In the genomic region with DNA sequence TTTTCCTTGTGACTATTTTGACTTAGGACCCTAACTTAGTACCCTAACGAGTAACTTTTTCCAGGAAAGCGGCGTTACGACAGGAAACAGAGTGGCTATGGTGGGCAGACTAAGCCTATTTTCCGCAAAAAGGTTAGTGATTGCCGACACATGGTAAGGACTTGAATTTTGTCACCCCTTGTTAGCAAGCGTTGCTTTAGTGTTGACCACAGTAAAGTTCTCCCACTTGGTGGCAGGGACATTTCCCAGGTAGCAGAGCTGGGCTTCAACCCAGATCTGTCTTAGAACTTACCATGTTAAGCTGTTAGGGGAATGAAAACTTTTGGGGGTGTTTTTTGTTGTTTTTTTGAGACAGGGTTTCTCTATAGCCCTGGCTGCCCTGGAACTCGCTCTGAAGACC, we compare ENCODE assay signal across 9 mouse cellular contexts. TPM values are rescaled to one million over a fixed set of nuclear protein-coding genes. Genes with fewer than 3 reads are reported as not detected.
DNase-seq lines count a peak whose midpoint lies in the region; ATAC-seq and TF ChIP-seq lines count a peak whose summit lies in the region.
"Had no signal": no experiment of that assay in that cellular context is flagged by ENCODE, and none has a peak within 500 bp of the region (broad histone marks: within the 10 kb centered on the region; RNA-seq: fewer than 3 reads in every experiment).

No protein-coding gene starts in this region.

- peak overlapping the region; percentile 87 for H3K27ac ChIP-seq in heart, embryonic 13.5 days (replicated peaks)
- peak overlapping the region; percentile 91; the same call in 1 of the 2 replicates for H3K27ac ChIP-seq in ES-E14 (ENCODE audit: insufficient read depth, low read depth, low read length, poor library complexity, severe bottlenecking)
- H3K27ac ChIP-seq in forebrain, postnatal 0 days (ENCODE audit: low read depth, low read length): peak overlapping the region; percentile 80; the same call in 1 of the 2 replicates
- peak overlapping the region; percentile 78; the same call in 1 of the 2 replicates for H3K27ac ChIP-seq in liver, postnatal 0 days (ENCODE audit: low read depth)

- ATAC-seq in heart, embryonic 13.5 days (ENCODE audit: extremely low read depth, insufficient number of reproducible peaks, low FRiP score, low TSS enrichment): no peak
- no peak for ATAC-seq in forebrain, postnatal 0 days
- no peak for ATAC-seq in liver, postnatal 0 days
- ATAC-seq in megakaryocyte-erythroid progenitor cell, adult 5-6 weeks (replicated peaks; ENCODE audit: low FRiP score, low TSS enrichment, poor library complexity, severe bottlenecking): no peak

- TF ChIP-seq CTCF in forebrain, postnatal 0 days (IDR thresholded peaks at IDR 0.05; ENCODE audit: low read depth): no peak
- no peak for TF ChIP-seq CTCF in liver, postnatal 0 days (IDR thresholded peaks at IDR 0.05; ENCODE audit: low read depth)

- peaks cover 8% of the 10 kb centered on the region for H3K4me1 ChIP-seq in heart, embryonic 13.5 days
- no peaks in the 10 kb centered on the region for H3K4me1 ChIP-seq in ES-E14 (ENCODE audit: control insufficient read depth in 2 of 2, insufficient read depth in 2 of 2, low read length in 2 of 2, poor library complexity in 1 of 2)
- H3K4me1 ChIP-seq in forebrain, postnatal 0 days (ENCODE audit: insufficient read depth): 0 out of 2 replicates have a peak, but pooled peaks cover 3% of the 10 kb centered on the region
- no peaks in the 10 kb centered on the region for H3K4me1 ChIP-seq in liver, postnatal 0 days (ENCODE audit: insufficient read depth)

- TF ChIP-seq EP300 in liver, postnatal 0 days (IDR thresholded peaks at IDR 0.05; ENCODE audit: low read depth): no peak

- no peak for DNase-seq in heart, postnatal 36 days
- no peak for DNase-seq in ES-E14 (ENCODE audit: low read depth, low spot score)
- no peak for DNase-seq in forebrain, postnatal 0 days
- DNase-seq in liver, postnatal 0 days: no peak
- DNase-seq in adrenal gland, postnatal 10 days: no peak
- no peak for DNase-seq in frontal cortex, postnatal 36 days (ENCODE audit: low spot score in 2 of 2)
- DNase-seq: cerebellum, adult 8-10 months had no signal

- H3K4me2 ChIP-seq in heart, embryonic 13.5 days: peak overlapping the region; percentile 74
- peak overlapping the region; percentile 50 for H3K4me2 ChIP-seq in forebrain, postnatal 0 days (ENCODE audit: low read depth)
- peak overlapping the region; percentile 73 for H3K4me2 ChIP-seq in liver, postnatal 0 days (ENCODE audit: low read depth, low read length)

- H3K9ac ChIP-seq in heart, embryonic 13.5 days: peak overlapping the region; percentile 88
- H3K9ac ChIP-seq in ES-E14 (ENCODE audit: insufficient read depth, low read depth, low read length, poor library complexity, severe bottlenecking): peak overlapping the region; percentile 92
- peak overlapping the region; percentile 56 for H3K9ac ChIP-seq in forebrain, postnatal 0 days
- H3K9ac ChIP-seq in liver, postnatal 0 days (replicated peaks): peak overlapping the region; percentile 67

- no peaks in the 10 kb centered on the region for H3K27me3 ChIP-seq in heart, embryonic 13.5 days (replicated peaks)
- H3K27me3 ChIP-seq in forebrain, postnatal 0 days (ENCODE audit: insufficient read depth, low read length): no peaks in the 10 kb centered on the region
- no peaks in the 10 kb centered on the region for H3K27me3 ChIP-seq in liver, postnatal 0 days (ENCODE audit: insufficient read depth, low read length)

- peak overlapping the region; percentile 63 for H3K4me3 ChIP-seq in heart, embryonic 13.5 days
- peak overlapping the region; percentile 65 to 88 for H3K4me3 ChIP-seq in ES-E14 (ENCODE audit: insufficient read depth in 1 of 2, low read depth in 1 of 2, low read length in 2 of 2, poor library complexity in 1 of 2, severe bottlenecking in 1 of 2)
- H3K4me3 ChIP-seq in forebrain, postnatal 0 days (ENCODE audit: low read depth, low read length): peak overlapping the region; percentile 43
- H3K4me3 ChIP-seq in liver, postnatal 0 days (ENCODE audit: low read depth, low read length): peak overlapping the region; percentile 55

- peaks cover 28% of the 10 kb centered on the region for H3K36me3 ChIP-seq in heart, embryonic 13.5 days
- H3K36me3 ChIP-seq in ES-E14 (ENCODE audit: control insufficient read depth, insufficient read depth, low read length, poor library complexity, severe bottlenecking): peaks cover 12% of the 10 kb centered on the region
- H3K36me3 ChIP-seq in forebrain, postnatal 0 days (ENCODE audit: insufficient read depth): no peaks in the 10 kb centered on the region
- peaks cover 5% of the 10 kb centered on the region; the same call in 1 of the 2 replicates for H3K36me3 ChIP-seq in liver, postnatal 0 days (replicated peaks; ENCODE audit: insufficient read depth, low read length)

- no peaks in the 10 kb centered on the region for H3K9me3 ChIP-seq in heart, embryonic 13.5 days
- H3K9me3 ChIP-seq in ES-E14 (ENCODE audit: control insufficient read depth, insufficient read depth, low read depth, low read length): no peaks in the 10 kb centered on the region
- H3K9me3 ChIP-seq in forebrain, postnatal 0 days (ENCODE audit: low read length): no peaks in the 10 kb centered on the region
- no peaks in the 10 kb centered on the region for H3K9me3 ChIP-seq in liver, postnatal 0 days (ENCODE audit: low read length)

- 22% methylated on average over 8 of the region's 8 CpGs for WGBS in heart, embryonic 13.5 days
- WGBS in forebrain, postnatal 0 days: 44% methylated on average over 8 of the region's 8 CpGs
- WGBS in liver, postnatal 0 days (ENCODE audit: insufficient replicate concordance): 39% methylated on average over 8 of the region's 8 CpGs

- in situ Hi-C loops in ES-E14 (cut with MboI; ENCODE audit: low sequenced_read_pairs in 2 of 2, unreplicated experiment in 2 of 2): no loop called here

- intact Hi-C loops in heart, postnatal 36 days (cut with DNase I): loop anchor here (5.0 kb wide), 1 partner anchor 44 kb away; a partner anchor contains a TSS

TF ChIP-seq in ES-E14, 5 proteins besides CTCF, POLR2A, EP300 and RAD21 (continues in another document):
- no peak for TF ChIP-seq CHD2 (IDR thresholded peaks at IDR 0.05; ENCODE audit: low read depth, low read length)

RNA-seq across cellular contexts. Expression of a gene that starts 1.0 kb away (rescaled TPM):
- polyA plus RNA-seq in heart, embryonic 13.5 days (2015; fragmentation: Nextera tagmentation; extraction: Ambion mirVana): 261 and 287 TPM in 2 replicates
- total RNA-seq in heart, postnatal 36 days (2021): 100 to 1,000 TPM in 1 of 2 experiments, 10 to 100 TPM in 1; 99.3 to 127 TPM
- total RNA-seq in ES-E14 (2012; rRNA removed): 1,690 and 1,886 TPM in 2 replicates
- 467 and 887 TPM in 2 replicates for total RNA-seq in forebrain, postnatal 0 days (2014; rRNA removed)
- polyA plus RNA-seq in forebrain, postnatal 0 days (2015; fragmentation: Nextera tagmentation; extraction: Ambion mirVana): 198 and 280 TPM in 2 replicates
- 306 and 323 TPM in 2 replicates for polyA plus RNA-seq in liver, postnatal 0 days (2015; fragmentation: Nextera tagmentation; extraction: Ambion mirVana)
- total RNA-seq in megakaryocyte-erythroid progenitor cell, adult 5-6 weeks (2014; fragmentation: Nextera tagmentation): 2,126 and 2,307 TPM in 2 replicates
- 7,427 and 9,426 TPM in 2 replicates for total RNA-seq in megakaryocyte-erythroid progenitor cell, adult 5-6 weeks (2017)
- 100 to 1,000 TPM; 336 to 341 TPM for total RNA-seq in adrenal gland, postnatal 10 days (2021)

RNA-seq across cellular contexts. Expression of a gene that starts 3.1 kb away (rescaled TPM):
- 1.4 and 2.2 TPM in 2 replicates for polyA plus RNA-seq in heart, embryonic 13.5 days (2015; fragmentation: Nextera tagmentation; extraction: Ambion mirVana)
- total RNA-seq in heart, postnatal 36 days (2021): 1 to 10 TPM; 1.1 to 1.3 TPM
- 0.31 TPM in 1 of 2 replicates, not detected in the other for total RNA-seq in ES-E14 (2012; rRNA removed)
- 0.31 and 1.2 TPM in 2 replicates for total RNA-seq in forebrain, postnatal 0 days (2014; rRNA removed)
- 0.45 and 0.59 TPM in 2 replicates for polyA plus RNA-seq in forebrain, postnatal 0 days (2015; fragmentation: Nextera tagmentation; extraction: Ambion mirVana)
- 10.9 and 11.9 TPM in 2 replicates for polyA plus RNA-seq in liver, postnatal 0 days (2015; fragmentation: Nextera tagmentation; extraction: Ambion mirVana)
- 52.5 and 52.7 TPM in 2 replicates for total RNA-seq in megakaryocyte-erythroid progenitor cell, adult 5-6 weeks (2014; fragmentation: Nextera tagmentation)
- total RNA-seq in megakaryocyte-erythroid progenitor cell, adult 5-6 weeks (2017): 116 and 120 TPM in 2 replicates
- total RNA-seq in adrenal gland, postnatal 10 days (2021): 1 to 10 TPM; 2.5 to 3.3 TPM

RNA-seq across cellular contexts. Expression of a gene that starts 14.5 kb away (rescaled TPM):
- 3.2 and 3.7 TPM in 2 replicates for polyA plus RNA-seq in heart, embryonic 13.5 days (2015; fragmentation: Nextera tagmentation; extraction: Ambion mirVana)
- 1 to 10 TPM; 1.4 to 1.9 TPM for total RNA-seq in heart, postnatal 36 days (2021)
- total RNA-seq in ES-E14 (2012; rRNA removed): 17.2 and 26.7 TPM in 2 replicates
- 5.8 and 6.3 TPM in 2 replicates for total RNA-seq in forebrain, postnatal 0 days (2014; rRNA removed)
- 3.8 and 4.3 TPM in 2 replicates for polyA plus RNA-seq in forebrain, postnatal 0 days (2015; fragmentation: Nextera tagmentation; extraction: Ambion mirVana)
- 2.8 and 3.2 TPM in 2 replicates for polyA plus RNA-seq in liver, postnatal 0 days (2015; fragmentation: Nextera tagmentation; extraction: Ambion mirVana)
- total RNA-seq in megakaryocyte-erythroid progenitor cell, adult 5-6 weeks (2014; fragmentation: Nextera tagmentation): 0.87 and 2.3 TPM in 2 replicates
- total RNA-seq in megakaryocyte-erythroid progenitor cell, adult 5-6 weeks (2017): 5.5 and 6.1 TPM in 2 replicates
- total RNA-seq in adrenal gland, postnatal 10 days (2021): 1 to 10 TPM; 5.4 to 5.8 TPM

RNA-seq across cellular contexts. Expression of a gene that starts 14.5 kb away (rescaled TPM):
- 109 and 123 TPM in 2 replicates for polyA plus RNA-seq in heart, embryonic 13.5 days (2015; fragmentation: Nextera tagmentation; extraction: Ambion mirVana)
- 10 to 100 TPM; 66.8 to 71.8 TPM for total RNA-seq in heart, postnatal 36 days (2021)
- 40.6 and 53.6 TPM in 2 replicates for total RNA-seq in ES-E14 (2012; rRNA removed)
- 63.2 and 72.2 TPM in 2 replicates for total RNA-seq in forebrain, postnatal 0 days (2014; rRNA removed)
- polyA plus RNA-seq in forebrain, postnatal 0 days (2015; fragmentation: Nextera tagmentation; extraction: Ambion mirVana): 131 and 134 TPM in 2 replicates
- 50.6 and 55.7 TPM in 2 replicates for polyA plus RNA-seq in liver, postnatal 0 days (2015; fragmentation: Nextera tagmentation; extraction: Ambion mirVana)
- 77.3 and 79.5 TPM in 2 replicates for total RNA-seq in megakaryocyte-erythroid progenitor cell, adult 5-6 weeks (2014; fragmentation: Nextera tagmentation)
- 145 and 188 TPM in 2 replicates for total RNA-seq in megakaryocyte-erythroid progenitor cell, adult 5-6 weeks (2017)
- 10 to 100 TPM; 83.6 to 83.9 TPM for total RNA-seq in adrenal gland, postnatal 10 days (2021)

RNA-seq across cellular contexts. Expression of a gene that starts 44.8 kb away (rescaled TPM):
- 69.2 and 78.0 TPM in 2 replicates for polyA plus RNA-seq in heart, embryonic 13.5 days (2015; fragmentation: Nextera tagmentation; extraction: Ambion mirVana)
- total RNA-seq in heart, postnatal 36 days (2021): 10 to 100 TPM; 20.7 to 20.8 TPM
- 20.2 and 42.4 TPM in 2 replicates for total RNA-seq in ES-E14 (2012; rRNA removed)
- total RNA-seq in forebrain, postnatal 0 days (2014; rRNA removed): 18.3 and 18.5 TPM in 2 replicates
- 45.5 and 55.2 TPM in 2 replicates for polyA plus RNA-seq in forebrain, postnatal 0 days (2015; fragmentation: Nextera tagmentation; extraction: Ambion mirVana)
- 106 and 115 TPM in 2 replicates for polyA plus RNA-seq in liver, postnatal 0 days (2015; fragmentation: Nextera tagmentation; extraction: Ambion mirVana)
- 123 and 148 TPM in 2 replicates for total RNA-seq in megakaryocyte-erythroid progenitor cell, adult 5-6 weeks (2014; fragmentation: Nextera tagmentation)
- 214 and 241 TPM in 2 replicates for total RNA-seq in megakaryocyte-erythroid progenitor cell, adult 5-6 weeks (2017)
- 10 to 100 TPM; 52.9 to 58.0 TPM for total RNA-seq in adrenal gland, postnatal 10 days (2021)

Comparison
In these comparisons a context has a peak if more than half of its experiments do, and no peak if none do; other contexts are left out.
1. RNA of a gene that starts 3.1 kb away (total RNA-seq): 52.5 to 120 TPM in megakaryocyte-erythroid progenitor cell, adult 5-6 weeks; 2.5 to 3.3 TPM in adrenal gland, postnatal 10 days, 1.1 to 1.3 TPM in heart, postnatal 36 days, 0.31 to 1.2 TPM in forebrain, postnatal 0 days and 0.31 TPM in ES-E14; every median in the first group is over 10 times any median in the second.
2. Peak in every context shown above with its lines, with median percentiles within 50 percentile points of each other: H3K27ac ChIP-seq, H3K4me2 ChIP-seq, H3K4me3 ChIP-seq and H3K9ac ChIP-seq.